In the genomic region with DNA sequence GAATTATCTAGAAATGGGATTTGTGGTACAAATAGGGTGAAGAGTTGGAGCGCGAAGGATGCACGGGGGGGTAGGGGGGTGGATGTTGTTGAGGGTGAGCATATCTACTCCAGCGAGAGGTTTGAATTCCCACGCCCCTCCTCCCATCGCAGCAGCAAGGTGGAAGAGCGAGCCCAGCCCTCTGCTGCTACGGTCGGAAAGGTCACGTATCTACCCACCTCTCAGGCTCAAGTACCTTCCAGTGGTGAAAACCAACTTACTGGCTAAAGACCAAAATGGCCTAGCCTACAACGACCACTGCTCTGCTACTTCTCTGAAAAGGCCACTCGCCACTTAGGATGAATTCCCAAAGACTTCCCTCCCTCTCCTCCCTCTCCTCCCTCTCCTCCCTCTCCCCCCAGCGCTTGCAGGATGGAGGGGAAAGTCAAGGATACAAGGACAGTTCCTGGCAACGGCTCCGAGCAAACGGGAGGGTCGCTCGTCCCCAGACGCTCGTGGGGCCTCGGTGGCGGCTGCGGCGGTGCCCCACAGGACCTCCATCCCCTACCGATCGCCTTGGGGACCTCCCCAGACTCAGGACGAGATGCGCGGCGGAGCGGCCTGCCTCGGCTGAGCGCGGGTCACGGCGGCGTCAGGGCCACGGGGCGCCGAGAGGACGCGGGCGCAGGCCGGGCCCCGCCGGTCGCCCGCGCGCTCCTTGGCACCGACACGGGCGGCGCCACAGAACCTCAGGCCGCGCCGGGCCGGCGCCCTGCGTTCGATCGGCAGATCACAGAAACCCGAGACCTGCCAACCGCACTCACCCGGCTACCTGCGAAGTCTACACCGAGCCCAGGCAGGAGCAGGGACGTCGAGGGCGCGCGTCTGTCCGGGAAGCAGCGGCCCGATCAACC, we compare ENCODE assay signal across 7 mouse cellular contexts. TPM values are rescaled to one million over a fixed set of nuclear protein-coding genes. Genes with fewer than 3 reads are reported as not detected.
DNase-seq lines count a peak whose midpoint lies in the region; ATAC-seq and TF ChIP-seq lines count a peak whose summit lies in the region.

No protein-coding gene starts in this region.

- peak overlapping the region; percentile 78 for H3K4me3 ChIP-seq in embryonic fibroblast, embryonic 13.5 days (ENCODE audit: insufficient read depth, low read length)
- H3K4me3 ChIP-seq in intestine, embryonic 15.5 days (replicated peaks): peak overlapping the region; percentile 82
- peak overlapping the region; percentile 96 for H3K4me3 ChIP-seq in megakaryocyte, embryonic 14.5 days (replicated peaks)

- TF ChIP-seq CTCF in embryonic fibroblast, embryonic 13.5 days (IDR thresholded peaks at IDR 0.05; ENCODE audit: borderline replicate concordance, insufficient read depth, low read length): no peak

- peak; percentile 70 for ATAC-seq in intestine, embryonic 15.5 days

- under 1% methylated on average over 60 of the region's 75 CpGs for WGBS in intestine, embryonic 15.5 days

- H3K27ac ChIP-seq in embryonic fibroblast, embryonic 13.5 days (ENCODE audit: insufficient read depth, low read length): no peak overlapping the region
- H3K27ac ChIP-seq in intestine, embryonic 15.5 days: no peak overlapping the region

- peak; percentile 50 to 68 for DNase-seq in lung, adult 18-20 months
- no peak for DNase-seq in lung, postnatal 4 days
- DNase-seq in NIH3T3 (ENCODE audit: low read depth): peak; percentile 32
- peak; percentile 67 for DNase-seq in testis, postnatal 10 days (ENCODE audit: low spot score)

- no peaks in the 10 kb centered on the region for H3K27me3 ChIP-seq in intestine, embryonic 15.5 days (replicated peaks)
- H3K27me3 ChIP-seq in megakaryocyte, embryonic 14.5 days (replicated peaks): peaks cover 13% of the 10 kb centered on the region

- H3K9me3 ChIP-seq in intestine, embryonic 15.5 days: no peaks in the 10 kb centered on the region
- no peaks in the 10 kb centered on the region for H3K9me3 ChIP-seq in megakaryocyte, embryonic 14.5 days

- TF ChIP-seq POLR2A in embryonic fibroblast, embryonic 13.5 days (IDR thresholded peaks at IDR 0.05; ENCODE audit: low read depth, low read length): peak; percentile 73

- no peaks in the 10 kb centered on the region for H3K4me1 ChIP-seq in embryonic fibroblast, embryonic 13.5 days (ENCODE audit: control insufficient read depth, insufficient read depth, low read length)
- peaks cover 17% of the 10 kb centered on the region for H3K4me1 ChIP-seq in intestine, embryonic 15.5 days (replicated peaks)
- peaks cover 73% of the 10 kb centered on the region for H3K4me1 ChIP-seq in megakaryocyte, embryonic 14.5 days

- peak overlapping the region; percentile 68 for H3K9ac ChIP-seq in intestine, embryonic 15.5 days

- peak overlapping the region; percentile 87 for H3K4me2 ChIP-seq in intestine, embryonic 15.5 days (replicated peaks)

- H3K36me3 ChIP-seq in intestine, embryonic 15.5 days: no peaks in the 10 kb centered on the region
- peaks cover 15% of the 10 kb centered on the region for H3K36me3 ChIP-seq in megakaryocyte, embryonic 14.5 days (replicated peaks; ENCODE audit: low read length)

RNA-seq across cellular contexts. Expression of gene Tmem50b, which starts 0.6 kb away (rescaled TPM):
- polyA plus RNA-seq in embryonic fibroblast, embryonic 13.5 days (2011; ENCODE audit: insufficient read length, low read depth, missing spikeins): 25.4 and 27.7 TPM in 2 replicates
- polyA plus RNA-seq in intestine, embryonic 15.5 days (2015; fragmentation: Nextera tagmentation; extraction: Ambion mirVana): 31.7 and 32.2 TPM in 2 replicates
- 2.6 TPM in 1 of 2 replicates, not detected in the other for polyA plus RNA-seq in megakaryocyte, embryonic 14.5 days (2012; ENCODE audit: insufficient read depth, low replicate concordance)

RNA-seq across cellular contexts. Expression of gene Dnajc28, which starts 21.8 kb away (rescaled TPM):
- polyA plus RNA-seq in embryonic fibroblast, embryonic 13.5 days (2011; ENCODE audit: insufficient read length, low read depth, missing spikeins): 1.6 and 2.0 TPM in 2 replicates
- polyA plus RNA-seq in intestine, embryonic 15.5 days (2015; fragmentation: Nextera tagmentation; extraction: Ambion mirVana): 2.1 and 2.5 TPM in 2 replicates
- polyA plus RNA-seq in megakaryocyte, embryonic 14.5 days (2012; ENCODE audit: insufficient read depth, low replicate concordance): 0.92 and 3.9 TPM in 2 replicates

RNA-seq across cellular contexts. Expression of gene Gart, which starts 49.7 kb away (rescaled TPM):
- 68.2 and 80.0 TPM in 2 replicates for polyA plus RNA-seq in embryonic fibroblast, embryonic 13.5 days (2011; ENCODE audit: insufficient read length, low read depth, missing spikeins)
- polyA plus RNA-seq in intestine, embryonic 15.5 days (2015; fragmentation: Nextera tagmentation; extraction: Ambion mirVana): 107 and 110 TPM in 2 replicates
- 26.0 and 173 TPM in 2 replicates for polyA plus RNA-seq in megakaryocyte, embryonic 14.5 days (2012; ENCODE audit: insufficient read depth, low replicate concordance)

RNA-seq across cellular contexts. Expression of gene Ifngr2, which starts 50.2 kb away (rescaled TPM):
- 85.7 and 104 TPM in 2 replicates for polyA plus RNA-seq in embryonic fibroblast, embryonic 13.5 days (2011; ENCODE audit: insufficient read length, low read depth, missing spikeins)
- polyA plus RNA-seq in intestine, embryonic 15.5 days (2015; fragmentation: Nextera tagmentation; extraction: Ambion mirVana): 76.4 and 90.6 TPM in 2 replicates
- polyA plus RNA-seq in megakaryocyte, embryonic 14.5 days (2012; ENCODE audit: insufficient read depth, low replicate concordance): 12.5 and 13.8 TPM in 2 replicates

RNA-seq across cellular contexts. Expression of gene Son, which starts 50.3 kb away (rescaled TPM):
- polyA plus RNA-seq in embryonic fibroblast, embryonic 13.5 days (2011; ENCODE audit: insufficient read length, low read depth, missing spikeins): 220 and 242 TPM in 2 replicates
- 100 and 101 TPM in 2 replicates for polyA plus RNA-seq in intestine, embryonic 15.5 days (2015; fragmentation: Nextera tagmentation; extraction: Ambion mirVana)
- polyA plus RNA-seq in megakaryocyte, embryonic 14.5 days (2012; ENCODE audit: insufficient read depth, low replicate concordance): 31.9 and 42.5 TPM in 2 replicates

Comparison
In these comparisons a context has a peak if more than half of its experiments do, and no peak if none do; other contexts are left out.
1. DNase-seq: peak in lung, adult 18-20 months (2 of 2), NIH3T3 (single experiment) and testis, postnatal 10 days (single experiment); none in lung, postnatal 4 days (0 of 2).
2. Peak in every context shown above with its lines, with median percentiles within 50 percentile points of each other: H3K4me3 ChIP-seq.